Mouse (Mus musculus): ENCODE results near the gene Mrpl51. TPM values are rescaled to one million over a fixed set of nuclear protein-coding genes. Genes with fewer than 3 reads are reported as not detected.

Mrpl51 gene
- polyA plus RNA-seq, 1 experiment = 132 TPM

DNA sequence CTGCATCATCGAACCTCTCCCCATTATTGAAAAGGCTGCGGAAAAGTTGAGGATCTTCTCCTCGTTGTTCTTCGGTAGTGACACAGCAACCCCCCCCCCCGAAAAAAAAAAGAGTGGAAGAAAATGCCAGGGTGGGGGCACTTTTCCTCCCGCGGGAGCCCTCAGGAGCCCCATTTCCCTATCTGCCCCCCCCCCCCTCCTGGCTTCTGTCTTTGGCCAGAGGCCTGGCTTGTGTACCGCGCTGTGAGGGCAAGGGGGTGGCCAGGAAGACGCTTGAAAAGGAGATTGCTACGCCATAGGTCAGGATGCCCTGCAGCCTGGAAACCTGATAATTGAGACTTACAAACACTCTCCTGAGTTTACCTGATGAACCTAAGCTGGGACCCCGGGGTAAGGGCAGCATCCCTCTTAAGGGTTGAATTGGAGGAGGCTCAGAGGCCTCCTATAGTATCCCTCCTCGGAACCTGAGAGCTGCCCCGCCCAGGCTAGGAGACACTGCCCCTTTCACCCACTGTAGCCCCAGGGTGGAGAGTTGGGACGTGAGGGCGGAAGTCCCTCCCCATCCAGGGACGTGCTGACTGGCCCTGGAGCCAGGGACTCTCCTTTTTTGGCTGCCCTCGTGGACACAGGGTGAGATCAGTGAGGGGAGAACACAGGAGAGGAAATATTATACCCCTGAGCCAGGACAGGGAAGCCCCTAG is 25.4 kb upstream of the Mrpl51 start, which contains the start of gene Gapdh:
Gene Gapdh (minus strand): TSS at position 417 of the 701 bp plus-strand sequence.
- H3ac ChIP-seq (ENCODE audit: control insufficient read depth, insufficient read length) = peak within 1 kb of the TSS; percentile 75
- H3K36me3 ChIP-seq (ENCODE audit: control insufficient read depth, insufficient read depth) = peaks cover 5% of the 10 kb centered on the region
- TF ChIP-seq MAX (IDR thresholded peaks at IDR 0.05; ENCODE audit: low read depth) (no peak), POLR2AphosphoS2 (IDR thresholded peaks at IDR 0.05; ENCODE audit: insufficient read length, low read depth) (peak; percentile 78), POLR2A (IDR thresholded peaks at IDR 0.05; ENCODE audit: insufficient read length, low read depth) (peak; percentile 62), REST (IDR thresholded peaks at IDR 0.05; ENCODE audit: insufficient read depth, insufficient read length) (no peak), SRF (IDR thresholded peaks at IDR 0.05; ENCODE audit: control insufficient read depth, insufficient read length, low read depth) (peak; percentile 94)
- H3K27me3 ChIP-seq (ENCODE audit: control insufficient read depth, insufficient read depth, insufficient read length) = no peaks in the 10 kb centered on the region
- peaks cover 24% of the 10 kb centered on the region for H3K79me2 ChIP-seq (ENCODE audit: control insufficient read depth, insufficient read depth)
- peak within 1 kb of the TSS; percentile 98 for H3K4me3 ChIP-seq
- peak within 1 kb of the TSS; percentile 93 for H3K4me2 ChIP-seq (ENCODE audit: low read depth)

DNA sequence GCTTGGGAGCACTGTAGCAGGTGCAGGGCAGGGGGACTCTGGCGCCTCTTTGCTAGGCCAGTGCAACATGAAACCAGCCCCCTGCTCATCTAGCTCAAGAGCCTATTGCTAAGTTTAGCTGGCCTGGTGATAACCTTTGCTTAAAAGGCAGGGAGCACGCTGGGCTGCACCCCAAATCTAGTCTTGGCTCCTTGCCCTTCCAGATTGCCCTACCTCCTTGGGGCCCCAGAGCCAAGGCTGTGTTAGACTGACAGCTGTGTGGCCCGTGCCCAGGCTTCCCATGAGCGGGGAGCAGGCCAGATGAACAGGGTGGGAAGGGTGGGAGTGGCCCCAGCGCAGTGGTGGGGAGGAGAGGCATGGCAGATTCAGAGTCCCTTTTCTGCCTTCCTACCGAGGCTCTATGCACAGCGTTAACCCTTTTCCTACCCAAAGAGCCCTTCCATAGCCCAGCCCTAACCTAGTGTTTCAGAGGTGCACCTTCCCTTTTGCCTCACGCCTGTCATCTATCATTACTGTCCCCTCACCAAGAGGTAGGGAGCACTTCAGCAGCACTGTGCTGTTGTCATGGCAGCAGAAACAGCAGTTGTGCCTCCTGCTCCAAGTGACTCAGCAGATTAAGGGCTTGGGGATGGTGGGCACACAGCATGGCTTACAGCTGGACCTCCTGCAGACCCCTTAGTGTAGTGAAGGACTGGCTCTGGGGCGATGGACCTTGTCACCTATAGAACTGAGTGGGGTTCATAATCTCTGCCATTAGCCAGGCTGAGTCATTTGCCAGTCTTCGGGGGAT is 24.5 kb upstream of the Mrpl51 start:
- TF ChIP-seq CEBPB (IDR thresholded peaks at IDR 0.05; ENCODE audit: insufficient read depth, poor library complexity, severe bottlenecking) (no peak), SRF (IDR thresholded peaks at IDR 0.05; ENCODE audit: control insufficient read depth, insufficient read length, low read depth) (no peak), POLR2A (IDR thresholded peaks at IDR 0.05; ENCODE audit: insufficient read length, low read depth) (no peak), MYOG (IDR thresholded peaks at IDR 0.05; ENCODE audit: control insufficient read depth in 1 of 3, insufficient read depth in 1 of 3, insufficient read length in 2 of 3, low read depth in 2 of 3) (peak in 2 of 3 experiments; percentile 30 to 37), TCF3 (IDR thresholded peaks at IDR 0.05; ENCODE audit: insufficient read length, low read depth) (no peak), E2F4 (IDR thresholded peaks at IDR 0.05; ENCODE audit: insufficient read depth) (no peak), POLR2AphosphoS2 (IDR thresholded peaks at IDR 0.05; ENCODE audit: insufficient read length, low read depth) (peak; percentile 55), USF1 (IDR thresholded peaks at IDR 0.05; ENCODE audit: low read depth) (no peak), MAX (IDR thresholded peaks at IDR 0.05; ENCODE audit: low read depth) (no peak), MYOD1 (IDR thresholded peaks at IDR 0.05; ENCODE audit: control insufficient read depth in 1 of 3, insufficient read length in 2 of 3, low read depth in 2 of 3) (peak in 2 of 3 experiments; percentile 34 to 49), REST (IDR thresholded peaks at IDR 0.05; ENCODE audit: insufficient read depth, insufficient read length) (no peak), TCF12 (IDR thresholded peaks at IDR 0.05; ENCODE audit: insufficient read depth, poor library complexity, severe bottlenecking) (no peak)
- Histone ChIP-seq H3ac (ENCODE audit: control insufficient read depth, insufficient read length) (no peak overlapping the region), H3K4me3 (peak overlapping the region; percentile 98), H3K27me3 (ENCODE audit: control insufficient read depth, insufficient read depth, insufficient read length) (no peaks in the 10 kb centered on the region), H3K79me2 (ENCODE audit: control insufficient read depth, insufficient read depth) (peaks cover 24% of the 10 kb centered on the region), H3K4me2 (ENCODE audit: low read depth) (peak overlapping the region; percentile 93), H3K36me3 (ENCODE audit: control insufficient read depth, insufficient read depth) (peaks cover 6% of the 10 kb centered on the region)

GRCm38 (mm10) chr6:125168086-125168485 is 23.5 kb upstream of the Mrpl51 start:
- TF ChIP-seq POLR2AphosphoS2 (IDR thresholded peaks at IDR 0.05; ENCODE audit: insufficient read length, low read depth) = peak; percentile 5
- no peak for TF ChIP-seq USF1 (IDR thresholded peaks at IDR 0.05; ENCODE audit: low read depth)
- no peak for TF ChIP-seq MAX (IDR thresholded peaks at IDR 0.05; ENCODE audit: low read depth)
- no peak for TF ChIP-seq MYOG (IDR thresholded peaks at IDR 0.05; ENCODE audit: control insufficient read depth in 1 of 3, insufficient read depth in 1 of 3, insufficient read length in 2 of 3, low read depth in 2 of 3)
- TF ChIP-seq CEBPB (IDR thresholded peaks at IDR 0.05; ENCODE audit: insufficient read depth, poor library complexity, severe bottlenecking) = no peak
- no peak for TF ChIP-seq TCF12 (IDR thresholded peaks at IDR 0.05; ENCODE audit: insufficient read depth, poor library complexity, severe bottlenecking)
- H3K27me3 ChIP-seq (ENCODE audit: control insufficient read depth, insufficient read depth, insufficient read length) = no peaks in the 10 kb centered on the region
- H3K79me2 ChIP-seq (ENCODE audit: control insufficient read depth, insufficient read depth) = peaks cover 23% of the 10 kb centered on the region
- H3K4me2 ChIP-seq (ENCODE audit: low read depth) = peak overlapping the region; percentile 93
- H3K4me3 ChIP-seq = no peak overlapping the region
- H3ac ChIP-seq (ENCODE audit: control insufficient read depth, insufficient read length) = no peak overlapping the region
- peaks cover 12% of the 10 kb centered on the region for H3K36me3 ChIP-seq (ENCODE audit: control insufficient read depth, insufficient read depth)

GRCm38 (mm10) chr6:125170194-125170593 is 21.4 kb upstream of the Mrpl51 start:
- Histone ChIP-seq H3K27me3 (ENCODE audit: control insufficient read depth, insufficient read depth, insufficient read length) (no peaks in the 10 kb centered on the region), H3K36me3 (ENCODE audit: control insufficient read depth, insufficient read depth) (peaks cover 7% of the 10 kb centered on the region), H3K4me3 (no peak overlapping the region), H3K4me2 (ENCODE audit: low read depth) (no peak overlapping the region), H3K79me2 (ENCODE audit: control insufficient read depth, insufficient read depth) (peaks cover 2% of the 10 kb centered on the region), H3ac (ENCODE audit: control insufficient read depth, insufficient read length) (no peak overlapping the region)
- no peak for TF ChIP-seq MYOD1 (IDR thresholded peaks at IDR 0.05; ENCODE audit: control insufficient read depth in 1 of 3, insufficient read length in 2 of 3, low read depth in 2 of 3)
- TF ChIP-seq REST (IDR thresholded peaks at IDR 0.05; ENCODE audit: insufficient read depth, insufficient read length) = no peak
- no peak for TF ChIP-seq POLR2AphosphoS2 (IDR thresholded peaks at IDR 0.05; ENCODE audit: insufficient read length, low read depth)
- TF ChIP-seq MAX (IDR thresholded peaks at IDR 0.05; ENCODE audit: low read depth) = no peak
- TF ChIP-seq E2F4 (IDR thresholded peaks at IDR 0.05; ENCODE audit: insufficient read depth) = no peak
- TF ChIP-seq TCF3 (IDR thresholded peaks at IDR 0.05; ENCODE audit: insufficient read length, low read depth) = no peak
- no peak for TF ChIP-seq SRF (IDR thresholded peaks at IDR 0.05; ENCODE audit: control insufficient read depth, insufficient read length, low read depth)
- no peak for TF ChIP-seq CEBPB (IDR thresholded peaks at IDR 0.05; ENCODE audit: insufficient read depth, poor library complexity, severe bottlenecking)
- no peak for TF ChIP-seq POLR2A (IDR thresholded peaks at IDR 0.05; ENCODE audit: insufficient read length, low read depth)
- TF ChIP-seq MYOG (IDR thresholded peaks at IDR 0.05; ENCODE audit: control insufficient read depth in 1 of 3, insufficient read depth in 1 of 3, insufficient read length in 2 of 3, low read depth in 2 of 3) = no peak
- no peak for TF ChIP-seq USF1 (IDR thresholded peaks at IDR 0.05; ENCODE audit: low read depth)
- no peak for TF ChIP-seq TCF12 (IDR thresholded peaks at IDR 0.05; ENCODE audit: insufficient read depth, poor library complexity, severe bottlenecking)

All from myocyte (in vitro differentiated cells).